ENCODE assay signal across 8 mouse cellular contexts in the genomic region with DNA sequence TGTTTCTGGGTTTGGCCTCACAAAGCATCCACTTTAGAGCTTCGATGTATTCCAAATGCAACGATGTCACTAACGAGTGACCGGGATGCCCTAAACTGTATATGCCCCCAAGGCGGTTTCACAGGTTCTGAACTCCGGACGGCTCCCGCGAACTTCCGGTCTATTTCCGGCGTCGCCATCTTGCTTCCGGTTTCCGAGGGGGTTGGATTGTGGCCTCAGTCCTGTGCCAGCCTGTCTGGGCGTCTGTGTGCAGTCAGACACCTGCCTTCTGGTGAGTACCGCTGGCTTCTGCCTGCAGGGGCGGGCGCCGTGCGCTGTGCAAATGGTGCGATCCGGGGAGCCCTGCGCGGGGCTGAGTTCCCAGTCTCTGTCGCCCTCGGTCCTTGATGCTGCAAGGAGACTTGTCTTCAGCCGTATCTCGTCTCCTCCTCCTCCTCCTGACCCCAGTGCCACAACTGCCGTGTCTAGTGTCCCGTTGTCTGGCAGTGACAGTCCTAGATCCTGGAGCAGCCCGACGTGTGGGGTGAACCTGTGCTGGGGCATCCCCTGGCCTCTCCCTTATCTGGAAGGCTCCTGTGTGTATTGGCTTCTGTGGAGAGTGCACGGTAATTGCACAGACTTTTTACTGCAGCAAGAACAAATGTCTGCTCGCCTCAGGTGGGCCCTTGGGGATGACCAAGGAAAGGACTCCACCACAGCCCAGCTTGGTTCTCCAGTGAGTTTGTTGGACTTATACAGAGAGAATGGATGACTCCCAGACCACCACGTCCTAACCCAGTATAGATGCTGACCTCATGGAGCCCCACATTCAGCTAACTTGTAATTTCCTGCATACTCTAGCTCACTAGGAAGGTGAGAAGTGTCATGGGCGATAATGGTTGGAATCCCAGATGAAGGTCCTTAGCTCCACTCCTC. TPM values are rescaled to one million over a fixed set of nuclear protein-coding genes. Genes with fewer than 3 reads are reported as not detected.
DNase-seq lines count a peak whose midpoint lies in the region; ATAC-seq and TF ChIP-seq lines count a peak whose summit lies in the region.

TSS of gene 2810021J22Rik (plus strand) at position 178 of the 915 bp plus-strand sequence.

- no peaks in the 10 kb centered on the region for H3K27me3 ChIP-seq in hindbrain, postnatal 0 days (ENCODE audit: insufficient read depth, low read length)

- H3K9ac ChIP-seq in hindbrain, postnatal 0 days (replicated peaks; ENCODE audit: low read length): peak within 1 kb of the TSS; percentile 88

- peaks cover 8% of the 10 kb centered on the region for H3K4me1 ChIP-seq in hindbrain, postnatal 0 days (ENCODE audit: insufficient read depth, low read length)

- TF ChIP-seq CTCF in hindbrain, postnatal 0 days (IDR thresholded peaks at IDR 0.05; ENCODE audit: low read depth): peak; percentile 44

- ATAC-seq in common myeloid progenitor, adult 5-6 weeks (replicated peaks; ENCODE audit: low read depth, poor library complexity, severe bottlenecking): peak; percentile 96
- peak; percentile 91 for ATAC-seq in hindbrain, postnatal 0 days
- ATAC-seq in megakaryocyte, adult 5-6 weeks (ENCODE audit: poor library complexity, severe bottlenecking): peak; percentile 94

- peak within 1 kb of the TSS; percentile 84 for H3K27ac ChIP-seq in hindbrain, postnatal 0 days

- peak; percentile 88 for DNase-seq in adipocyte (ENCODE audit: low spot score)
- peak; percentile 50 to 51 for DNase-seq in gastrocnemius, adult 8-10 months (ENCODE audit: low spot score in 2 of 2)
- DNase-seq in hindbrain, postnatal 0 days (ENCODE audit: low spot score): peak; percentile 89
- DNase-seq in left cerebral cortex, adult 8-10 months (ENCODE audit: low spot score in 2 of 2): peak; percentile 63 to 73
- DNase-seq in right cerebral cortex, adult 18-20 months: peak; percentile 86
- peak; percentile 65 for DNase-seq in urinary bladder, adult 2 months (ENCODE audit: low spot score)

- no peaks in the 10 kb centered on the region for H3K9me3 ChIP-seq in hindbrain, postnatal 0 days (ENCODE audit: low read length)

- WGBS in hindbrain, postnatal 0 days: 7% methylated on average over 37 of the region's 37 CpGs

- peak within 1 kb of the TSS; percentile 77 for H3K4me3 ChIP-seq in hindbrain, postnatal 0 days (ENCODE audit: low read length)

- H3K36me3 ChIP-seq in hindbrain, postnatal 0 days (ENCODE audit: insufficient read depth, low read length): peaks cover 14% of the 10 kb centered on the region

- peak within 1 kb of the TSS; percentile 88 for H3K4me2 ChIP-seq in hindbrain, postnatal 0 days (ENCODE audit: low read depth, low read length)

RNA-seq across cellular contexts. Expression of gene 2810021J22Rik, which starts in this region (rescaled TPM):
- 4.7 and 11.1 TPM in 2 replicates for total RNA-seq in common myeloid progenitor, adult 5-6 weeks (2017)
- 1 to 10 TPM; 1.2 to 2.5 (median 1.6) TPM for total RNA-seq in gastrocnemius, adult 8-10 months (2022)
- 6.9 and 8.7 TPM in 2 replicates for total RNA-seq in hindbrain, postnatal 0 days (2014; rRNA removed)
- 5.4 and 7.7 TPM in 2 replicates for polyA plus RNA-seq in hindbrain, postnatal 0 days (2015; fragmentation: Nextera tagmentation; extraction: Ambion mirVana)
- 10 to 100 TPM in 3 of 4 experiments, 1 to 10 TPM in 1; 7.3 to 14.5 (median 12.3) TPM for total RNA-seq in left cerebral cortex, adult 8-10 months (2022)
- total RNA-seq in megakaryocyte, adult 5-6 weeks (2015): 1.6 and 3.0 TPM in 2 replicates
- 3.2 and 5.8 TPM in 2 replicates for total RNA-seq in megakaryocyte, adult 5-6 weeks (2017)
- polyA plus RNA-seq in urinary bladder, adult 2 months (2012; rRNA removed): 4.6 and 4.9 TPM in 2 replicates

Comparison
In these comparisons a context has a peak if more than half of its experiments do, and no peak if none do; other contexts are left out.
1. Peak in every context shown above with its lines: DNase-seq, ATAC-seq, H3K4me3 ChIP-seq and H3K27ac ChIP-seq.